Mouse (Mus musculus): ENCODE results near the gene Il1rl1. TPM values are rescaled to one million over a fixed set of nuclear protein-coding genes. Genes with fewer than 3 reads are reported as not detected.

Il1rl1 gene
- total RNA-seq, 4 experiments from 2014 or later, result 0.22 to 0.78 (median 0.38) TPM

GRCm38 (mm10) chr1:40435936-40436335 lies 6.6 kb downstream of the Il1rl1 start:
- no peak for DNase-seq (ENCODE audit: low spot score in 2 of 2)

- no peak for DNase-seq (ENCODE audit: low spot score in 2 of 2)
These were observed 8.0 kb downstream of the Il1rl1 start for GRCm38 (mm10) chr1:40437340-40437739.

- no peak for DNase-seq (ENCODE audit: low spot score in 2 of 2)
These were observed 10.1 kb downstream of the Il1rl1 start for GRCm38 (mm10) chr1:40439504-40439903.

GRCm38 (mm10) chr1:40444800-40445199 lies 15.4 kb downstream of the Il1rl1 start:
- peak in 1 of 2 experiments; percentile 43 for DNase-seq (ENCODE audit: low spot score in 2 of 2)

- no peak for DNase-seq (ENCODE audit: low spot score in 2 of 2)
These were observed 36.4 kb downstream of the Il1rl1 start, which contains the start of gene Il18r1 for GRCm38 (mm10) chr1:40465477-40466430. TSS of gene Il18r1 (plus strand) at chr1:40465552.

- DNase-seq (ENCODE audit: low spot score in 2 of 2), result no peak
These were observed 37.9 kb downstream of the Il1rl1 start for GRCm38 (mm10) chr1:40467306-40467705.

GRCm38 (mm10) chr1:40468805-40469204 lies 39.4 kb downstream of the Il1rl1 start:
- no peak for DNase-seq (ENCODE audit: low spot score in 2 of 2)

GRCm38 (mm10) chr1:40469900-40470299 lies 40.5 kb downstream of the Il1rl1 start:
- DNase-seq (ENCODE audit: low spot score in 2 of 2), result no peak

- no peak for DNase-seq (ENCODE audit: low spot score in 2 of 2)
These were observed 43.0 kb downstream of the Il1rl1 start for GRCm38 (mm10) chr1:40472401-40472800.

GRCm38 (mm10) chr1:40473640-40474039 lies 44.3 kb downstream of the Il1rl1 start:
- no peak for DNase-seq (ENCODE audit: low spot score in 2 of 2)

GRCm38 (mm10) chr1:40474336-40474735 lies 45.0 kb downstream of the Il1rl1 start:
- no peak for DNase-seq (ENCODE audit: low spot score in 2 of 2)

- no peak for DNase-seq (ENCODE audit: low spot score in 2 of 2)
These were observed 46.3 kb downstream of the Il1rl1 start for GRCm38 (mm10) chr1:40475697-40476096.

GRCm38 (mm10) chr1:40476756-40477155 lies 47.4 kb downstream of the Il1rl1 start:
- no peak for DNase-seq (ENCODE audit: low spot score in 2 of 2)

GRCm38 (mm10) chr1:40479505-40479923 lies 50.1 kb downstream of the Il1rl1 start:
- no peak for DNase-seq (ENCODE audit: low spot score in 2 of 2)

GRCm38 (mm10) chr1:40494594-40494993 lies 65.2 kb downstream of the Il1rl1 start:
- DNase-seq (ENCODE audit: low spot score in 2 of 2), result no peak

GRCm38 (mm10) chr1:40499708-40500107 lies 70.3 kb downstream of the Il1rl1 start:
- DNase-seq (ENCODE audit: low spot score in 2 of 2), result no peak

- DNase-seq (ENCODE audit: low spot score in 2 of 2), result no peak
These were observed 71.8 kb downstream of the Il1rl1 start for GRCm38 (mm10) chr1:40501126-40501525.

- DNase-seq (ENCODE audit: low spot score in 2 of 2), result no peak
These were observed 72.4 kb downstream of the Il1rl1 start for GRCm38 (mm10) chr1:40501546-40502398.

GRCm38 (mm10) chr1:40504548-40504947 lies 75.2 kb downstream of the Il1rl1 start:
- no peak for DNase-seq (ENCODE audit: low spot score in 2 of 2)
